Mouse (Mus musculus) intestine, embryonic 14.5 days (tissue): ENCODE measurements at regions not wholly inside any gene's neighbourhood (a gene's known extent, or its start where the extent isn't known, plus 50 kb on each side); places are given as distances from the start of the nearest gene placed in this dataset.

Experiments used
- ATAC-seq: fragments of 200-750 bp; cut with Nextera tagmentation; replicated peaks from 2 replicates; pipeline ENCODE4 v1.8.0; 2017; ENCODE audit warnings: low read depth, moderate number of reproducible peaks, moderate TSS enrichment, moderate library complexity; ENCODE audit not compliant: low FRiP score, low TSS enrichment
- DNase-seq: peaks from one replicate; pipeline ENCODE4 v3.0.0-alpha.2; 2018; ENCODE audit warnings: low spot score
- H3K27ac ChIP-seq: fragments of 300-500 bp; sonication (generic); 2 replicates; pipeline ENCODE4 v1.5.1; 2014; ENCODE audit warnings: low read depth, mild to moderate bottlenecking, control low read depth
- H3K27me3 ChIP-seq: fragments of 300-500 bp; sonication (generic); replicated peaks from 2 replicates; pipeline ENCODE4 v1.6.1; 2014; ENCODE audit warnings: low read length, control low read depth; ENCODE audit not compliant: control insufficient read depth, insufficient read depth
- H3K36me3 ChIP-seq: fragments of 300-500 bp; sonication (generic); 2 replicates; pipeline ENCODE4 v1.6.1; 2014; ENCODE audit warnings: low read length, control low read depth; ENCODE audit not compliant: control insufficient read depth, insufficient read depth
- H3K4me1 ChIP-seq: fragments of 300-500 bp; sonication (generic); replicated peaks from 2 replicates; pipeline ENCODE4 v1.6.1; 2014; ENCODE audit warnings: low read length, control low read depth, mixed read lengths; ENCODE audit not compliant: control insufficient read depth, insufficient read depth
- H3K4me2 ChIP-seq: fragments of 300-500 bp; sonication (generic); 2 replicates; pipeline ENCODE4 v1.6.1; 2014; ENCODE audit warnings: low read length
- H3K4me3 ChIP-seq: fragments of 300-500 bp; sonication (generic); 2 replicates; pipeline ENCODE4 v1.5.1; 2014; ENCODE audit warnings: low read depth, low read length, control low read depth, mixed read lengths
- H3K9ac ChIP-seq: fragments of 300-500 bp; sonication (generic); 2 replicates; pipeline ENCODE4 v1.6.1; 2014; ENCODE audit warnings: mild to moderate bottlenecking, low read length
- H3K9me3 ChIP-seq: fragments of 300-500 bp; sonication (generic); 2 replicates; pipeline ENCODE4 v1.6.1; 2016; ENCODE audit warnings: low read length, control low read depth; ENCODE audit not compliant: control insufficient read depth
- WGBS: fragments of 180-500 bp; shearing (Covaris S2); extraction: QIAGEN DNeasy Blood & Tissue Kit; methylation state at CpG from one replicate; pipeline ENCODE4 v1.1.7; 2014; 5-methylcytosine and 5-hydroxymethylcytosine counted together

GRCm38 (mm10) chrX:12916684-12917083 is 154.6 kb upstream of the Usp9x start:
- no peaks in the 10 kb centered on the region for H3K27me3 ChIP-seq
- no peaks in the 10 kb centered on the region for H3K4me1 ChIP-seq
- 18% methylated on average over 11 of the region's 11 CpGs for WGBS
- DNase-seq (no peak), ATAC-seq (no peak)
- peak overlapping the region; percentile 34 for H3K4me2 ChIP-seq
- H3K9me3 ChIP-seq, result no peaks in the 10 kb centered on the region
- H3K27ac ChIP-seq, result no peak overlapping the region
- no peaks in the 10 kb centered on the region for H3K36me3 ChIP-seq
- H3K9ac ChIP-seq, result no peak overlapping the region
- no peak overlapping the region for H3K4me3 ChIP-seq

- no peak for ATAC-seq
- no peak overlapping the region for H3K9ac ChIP-seq
- H3K4me3 ChIP-seq, result no peak overlapping the region
- DNase-seq, result no peak
- H3K4me1 ChIP-seq, result no peaks in the 10 kb centered on the region
- no peaks in the 10 kb centered on the region for H3K27me3 ChIP-seq
- no peak overlapping the region for H3K27ac ChIP-seq
- no peaks in the 10 kb centered on the region for H3K36me3 ChIP-seq
- H3K9me3 ChIP-seq, result no peaks in the 10 kb centered on the region
- no peak overlapping the region for H3K4me2 ChIP-seq
- 84% methylated on average over 7 of the region's 7 CpGs for WGBS
Measured at GRCm38 (mm10) chrX:12900256-12900655, 138.4 kb upstream of the Med14 start.

GRCm38 (mm10) chrX:12891468-12891867 is 129.6 kb upstream of the Med14 start:
- Histone ChIP-seq H3K4me3 (no peak overlapping the region), H3K4me1 (no peaks in the 10 kb centered on the region), H3K9ac (no peak overlapping the region), H3K9me3 (no peaks in the 10 kb centered on the region), H3K4me2 (no peak overlapping the region), H3K27ac (no peak overlapping the region), H3K27me3 (no peaks in the 10 kb centered on the region), H3K36me3 (no peaks in the 10 kb centered on the region)
- ATAC-seq (no peak), DNase-seq (no peak)
- WGBS, result 73% methylated on average over 7 of the region's 7 CpGs

DNA sequence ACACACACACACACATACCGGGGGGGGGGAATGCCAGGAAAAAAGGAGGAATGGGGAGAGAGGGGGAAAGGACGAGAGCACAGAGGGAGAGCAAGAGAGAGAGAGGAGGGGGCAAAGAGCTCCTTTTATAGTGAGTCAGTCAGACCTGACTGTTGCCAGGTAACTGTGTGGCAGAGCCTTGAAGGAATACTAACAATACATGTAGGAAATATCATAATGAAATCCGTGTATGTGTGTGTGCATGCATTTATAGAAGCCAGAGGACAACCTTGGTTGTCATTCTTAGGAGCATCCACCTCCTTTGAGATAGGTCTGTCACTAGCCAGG is 127.6 kb upstream of the Med14 start:
- H3K27ac ChIP-seq, result no peak overlapping the region
- no peak overlapping the region for H3K4me2 ChIP-seq
- H3K27me3 ChIP-seq, result no peaks in the 10 kb centered on the region
- H3K36me3 ChIP-seq, result no peaks in the 10 kb centered on the region
- no peak for DNase-seq
- H3K9ac ChIP-seq, result no peak overlapping the region
- ATAC-seq, result no peak
- H3K4me1 ChIP-seq, result no peaks in the 10 kb centered on the region
- no peak overlapping the region for H3K4me3 ChIP-seq
- 47% methylated on average over 3 of the region's 3 CpGs for WGBS
- no peaks in the 10 kb centered on the region for H3K9me3 ChIP-seq

DNA sequence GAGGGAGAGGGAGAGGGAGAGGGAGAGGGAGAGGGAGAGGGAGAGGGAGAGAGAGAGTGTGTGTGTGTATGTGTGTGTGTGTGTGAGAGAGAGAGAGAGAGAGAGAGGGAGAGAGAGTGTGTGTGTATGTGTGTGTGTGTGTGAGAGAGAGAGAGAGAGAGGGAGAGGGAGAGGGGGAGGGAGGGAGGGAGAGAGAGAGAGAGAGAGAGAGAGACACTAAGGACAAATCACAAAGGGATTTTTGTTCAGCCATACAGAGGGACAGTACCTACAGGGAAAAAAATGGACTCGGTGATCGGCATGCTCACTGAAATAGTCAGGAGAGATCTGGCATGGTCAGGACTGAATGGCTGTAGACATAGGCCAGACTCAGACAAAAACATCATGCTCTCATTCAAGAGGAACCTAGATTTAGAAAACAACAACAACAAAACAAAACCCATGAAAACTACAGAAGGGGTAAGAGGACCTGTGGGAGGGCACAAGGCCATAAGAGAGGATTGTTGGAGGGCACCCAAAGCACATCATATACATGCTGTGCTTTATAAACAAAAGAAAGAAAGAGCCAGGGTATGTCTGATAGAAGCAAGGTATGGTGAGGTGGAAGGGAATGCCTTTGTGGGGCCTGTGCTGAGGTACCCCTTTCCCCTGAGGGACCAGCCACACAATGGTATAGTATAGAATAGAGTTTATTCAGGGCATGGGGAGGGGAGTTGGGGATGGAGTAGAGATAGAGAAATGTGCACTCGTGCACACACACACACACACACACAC is 127.0 kb upstream of the Med14 start:
- DNase-seq, result no peak
- no peaks in the 10 kb centered on the region for H3K36me3 ChIP-seq
- H3K9me3 ChIP-seq, result no peaks in the 10 kb centered on the region
- H3K27me3 ChIP-seq, result no peaks in the 10 kb centered on the region
- H3K4me1 ChIP-seq, result no peaks in the 10 kb centered on the region
- H3K4me3 ChIP-seq, result no peak overlapping the region
- H3K27ac ChIP-seq, result no peak overlapping the region
- H3K4me2 ChIP-seq, result no peak overlapping the region
- no peak overlapping the region for H3K9ac ChIP-seq
- 74% methylated on average over 3 of the region's 3 CpGs for WGBS
- no peak for ATAC-seq

DNA sequence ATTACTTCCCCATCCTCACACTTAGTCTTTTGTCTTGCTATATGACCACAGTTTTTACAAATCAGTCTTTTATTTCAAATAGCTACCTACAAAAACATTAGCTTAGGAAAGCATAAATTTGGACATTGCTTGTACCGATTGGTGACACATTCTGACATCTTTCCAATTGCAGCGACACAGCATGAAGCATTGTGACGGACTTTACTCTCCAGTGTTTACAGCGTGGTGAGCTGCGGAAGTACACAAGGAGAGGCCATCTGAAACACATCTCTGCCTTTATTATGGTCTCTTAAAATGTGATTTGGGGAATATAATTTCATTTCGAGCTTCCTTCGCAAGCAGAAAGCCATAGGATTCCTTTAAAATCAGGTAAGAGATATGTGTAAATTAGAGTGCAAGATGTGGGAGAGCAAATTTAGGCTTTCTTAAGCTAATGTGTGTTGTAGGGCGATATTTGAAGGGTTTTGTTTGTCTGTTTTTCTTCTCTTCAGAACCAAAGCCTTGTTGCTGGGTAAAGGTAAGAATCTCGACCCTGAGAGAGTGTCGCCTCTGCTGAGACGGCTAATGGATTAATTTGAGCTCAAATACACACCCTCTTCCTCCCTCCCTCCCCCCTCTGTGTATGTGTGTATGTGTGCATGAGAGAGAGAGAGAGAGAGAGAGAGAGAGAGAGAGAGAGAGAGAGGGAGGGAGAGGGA is 126.3 kb upstream of the Med14 start:
- no peak overlapping the region for H3K27ac ChIP-seq
- no peak for ATAC-seq
- no peaks in the 10 kb centered on the region for H3K36me3 ChIP-seq
- DNase-seq, result no peak
- no peak overlapping the region for H3K4me3 ChIP-seq
- no peaks in the 10 kb centered on the region for H3K9me3 ChIP-seq
- WGBS, result 57% methylated on average over 11 of the region's 11 CpGs
- H3K4me2 ChIP-seq, result no peak overlapping the region
- no peak overlapping the region for H3K9ac ChIP-seq
- H3K4me1 ChIP-seq, result no peaks in the 10 kb centered on the region
- H3K27me3 ChIP-seq, result no peaks in the 10 kb centered on the region

DNA sequence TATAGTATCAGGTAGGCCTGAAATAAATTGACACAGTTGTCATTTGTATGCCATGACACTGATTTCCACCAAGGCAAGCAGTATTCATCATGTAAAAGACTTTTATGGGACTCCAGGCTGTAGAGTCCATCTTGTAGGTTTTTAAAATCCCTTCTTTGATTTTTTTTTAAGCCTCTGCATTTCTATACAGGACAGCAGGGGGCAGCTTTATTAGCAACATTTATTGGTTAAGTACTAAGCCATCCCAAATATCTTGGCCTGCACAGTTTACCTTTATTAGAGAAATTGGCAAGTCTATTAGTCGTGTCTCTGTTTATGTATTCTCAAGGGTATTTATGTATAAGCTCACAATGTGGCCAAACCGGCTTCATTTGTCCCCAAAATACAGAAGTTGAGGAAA is 125.6 kb upstream of the Med14 start:
- DNase-seq, result no peak
- no peaks in the 10 kb centered on the region for H3K4me1 ChIP-seq
- whole genome bisulfite sequencing, result 40% methylated on average over 2 of the region's 2 CpGs

DNA sequence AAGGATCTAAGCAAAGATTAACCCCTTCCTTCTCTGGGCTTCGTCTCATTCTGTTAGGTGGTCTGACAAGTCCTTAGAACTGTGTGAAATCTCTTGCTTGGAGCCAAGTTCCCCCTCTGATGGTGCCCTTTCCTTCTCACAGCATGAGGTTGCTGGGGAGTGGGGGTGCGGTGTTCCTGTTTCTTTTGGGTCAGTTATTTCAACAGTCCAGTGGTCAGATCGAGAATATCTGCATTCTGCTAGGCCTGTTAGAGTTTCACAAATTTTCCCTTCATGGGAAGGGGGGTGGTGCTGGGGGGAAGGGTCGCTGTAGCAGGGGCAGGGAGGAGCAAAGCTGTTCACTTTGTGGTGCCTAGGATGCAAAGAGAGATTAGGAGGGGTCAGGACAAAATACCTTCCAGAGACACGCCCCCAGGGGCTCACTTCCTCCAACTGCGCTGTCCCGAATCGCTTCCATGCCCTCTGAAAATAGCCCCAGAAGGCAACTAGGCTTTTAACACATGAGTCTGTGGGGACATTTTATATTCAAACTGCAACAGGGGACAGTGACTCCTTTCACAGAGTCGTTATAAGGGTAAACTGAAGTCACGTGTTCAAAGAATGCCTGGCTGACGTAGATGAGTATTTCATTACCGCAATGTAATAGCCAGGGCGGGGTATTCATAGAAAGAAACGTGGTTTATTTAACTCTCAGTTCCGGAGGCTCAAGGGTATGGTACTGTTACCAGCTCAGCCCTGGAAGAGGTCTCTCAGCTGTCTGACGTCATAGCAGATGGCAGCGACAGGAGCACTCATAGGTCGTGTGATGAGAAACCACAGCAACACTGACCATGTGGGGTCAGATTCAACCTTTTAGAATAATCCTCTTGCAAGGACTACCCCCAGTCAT is 124.5 kb upstream of the Med14 start:
- Histone ChIP-seq H3K9me3 (no peaks in the 10 kb centered on the region), H3K4me3 (0 out of 2 replicates have a peak overlapping the region, but pooled peaks have one; percentile 20), H3K36me3 (no peaks in the 10 kb centered on the region), H3K27ac (no peak overlapping the region), H3K9ac (peak overlapping the region; percentile 16; the same call in 1 of the 2 replicates), H3K4me2 (peak overlapping the region; percentile 34), H3K27me3 (no peaks in the 10 kb centered on the region), H3K4me1 (no peaks in the 10 kb centered on the region)
- ATAC-seq (0 out of 2 replicates have a peak, but pooled peaks have one; percentile 53), DNase-seq (no peak)
- 22% methylated on average over 18 of the region's 18 CpGs for WGBS

More for the DNA sequence above, 125.6 kb upstream of the Med14 start:
- Histone ChIP-seq H3K27ac (no peak overlapping the region), H3K27me3 (no peaks in the 10 kb centered on the region), H3K4me2 (no peak overlapping the region), H3K9ac (no peak overlapping the region), H3K4me3 (no peak overlapping the region), H3K36me3 (no peaks in the 10 kb centered on the region), H3K9me3 (no peaks in the 10 kb centered on the region)
- ATAC-seq, result no peak
